Mouse (Mus musculus): ENCODE data around the gene Psmc3.

GRCm38 (mm10) chr2:91113852-91114251 is 60.0 kb downstream of the Psmc3 start:
- no peak for TF ChIP-seq CTCF (IDR thresholded peaks at IDR 0.05; ENCODE audit: insufficient read depth, low read depth, low read length)
- TF ChIP-seq POLR2A (IDR thresholded peaks at IDR 0.05; ENCODE audit: insufficient read depth, low read depth, low read length): no peak

All from olfactory bulb, adult 2 months (tissue).